Mouse (Mus musculus) G1E-ER4 (cell line): ENCODE results near the gene Dda1. TPM values are rescaled to one million over a fixed set of nuclear protein-coding genes. Genes with fewer than 3 reads are reported as not detected.

Source experiments
- GATA1 ChIP-seq: IDR thresholded peaks from one replicate; pipeline ENCODE4 v1.8.0; 2012; ENCODE audit warnings: low read length, inconsistent platforms
- polyA plus RNA-seq: library from polyadenylated mRNA; stranded (reverse); fragments of >175 nt; gene quantifications from 2 replicates; pipeline ENCODE4 v1.2.3, GENCODE M21; 2012

Dda1 gene
- polyA plus RNA-seq, 1 experiment = 345 TPM

DNA sequence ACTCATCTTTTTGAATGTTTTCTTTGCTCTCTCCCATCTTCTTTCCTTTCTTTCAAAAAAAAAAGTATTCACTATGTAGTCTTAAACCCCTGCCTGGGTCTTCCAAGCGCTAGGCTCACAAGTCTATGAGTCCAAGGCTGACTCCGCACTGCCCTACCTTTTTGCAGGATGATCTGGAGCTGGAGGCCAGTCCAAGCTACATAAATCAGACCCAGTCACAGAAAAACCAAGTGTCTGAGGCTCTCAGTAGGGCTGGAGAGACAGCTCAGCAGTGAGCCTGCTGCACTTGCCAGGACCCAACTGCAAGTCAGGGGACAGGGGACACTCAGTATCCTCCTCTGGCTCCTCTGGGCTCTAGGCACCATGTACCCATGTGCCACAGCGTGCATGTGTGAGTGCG lies 35.4 kb downstream of the Dda1 start:
- no peak for TF ChIP-seq GATA1

DNA sequence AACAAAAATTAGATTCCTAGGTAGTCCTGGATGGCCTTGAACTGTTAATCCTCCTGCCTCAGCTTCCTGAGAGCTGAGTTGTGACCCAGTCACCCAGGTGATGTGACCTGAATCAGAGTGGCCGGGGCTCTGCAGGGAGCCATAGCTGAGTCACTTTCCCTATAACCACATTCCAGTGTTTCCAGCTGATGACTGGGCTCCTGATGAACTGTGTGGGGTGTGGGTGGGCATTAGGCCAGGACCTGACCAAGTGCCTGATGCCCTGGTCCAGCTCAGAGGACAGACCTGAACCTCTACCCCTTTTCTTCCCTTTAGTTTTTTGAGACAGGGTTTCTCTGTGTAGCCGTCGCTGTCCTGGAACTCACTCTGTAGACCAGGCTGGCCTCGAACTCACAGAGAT lies 36.3 kb downstream of the Dda1 start:
- TF ChIP-seq GATA1 = no peak

DNA sequence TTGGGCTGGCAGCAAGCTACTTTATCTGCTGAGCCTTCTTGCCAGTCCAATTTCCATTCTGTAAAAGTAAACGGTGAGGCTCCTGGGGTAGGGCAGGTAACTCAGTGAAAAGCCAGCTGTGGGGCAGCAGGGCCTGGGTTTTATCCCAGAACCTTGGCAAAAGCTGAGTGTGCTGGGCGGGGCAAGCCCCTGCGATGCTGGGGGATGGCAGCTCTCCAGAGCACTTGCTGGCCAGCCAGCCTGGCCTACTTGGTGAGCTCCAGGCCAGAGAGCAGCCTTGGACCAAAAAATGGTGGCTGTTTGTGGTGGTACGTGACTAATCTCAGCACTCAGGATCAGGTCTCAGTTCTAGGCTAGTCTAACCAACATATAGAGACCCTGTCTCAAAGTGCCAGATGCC lies 37.0 kb downstream of the Dda1 start:
- no peak for TF ChIP-seq GATA1

DNA sequence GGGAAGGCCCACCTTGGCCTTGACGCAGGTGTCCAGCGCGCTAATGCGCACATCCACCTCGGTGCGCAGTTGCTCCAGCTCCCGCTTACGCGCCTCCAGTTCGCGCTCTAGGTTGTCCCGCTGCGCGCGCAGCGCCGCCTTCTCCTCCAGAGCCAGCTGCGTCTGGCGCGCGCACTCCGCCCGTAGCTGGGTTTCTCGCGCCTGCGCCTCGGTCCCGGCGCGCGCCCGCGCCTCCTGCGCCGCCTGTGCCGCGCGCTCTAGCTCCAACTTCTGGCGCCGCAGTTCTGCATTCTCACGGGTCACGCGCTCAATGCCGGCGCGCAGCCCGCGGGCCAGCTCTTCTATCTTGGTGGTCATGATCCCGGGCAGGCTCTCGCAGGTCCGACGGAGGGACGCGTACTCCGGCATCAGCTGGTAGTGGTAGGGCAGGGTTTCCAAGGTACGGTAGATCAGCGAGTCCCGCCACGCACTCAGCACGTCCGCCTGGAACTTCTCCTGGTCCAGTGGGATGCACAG lies 38.6 kb downstream of the Dda1 start:
- no peak for TF ChIP-seq GATA1

DNA sequence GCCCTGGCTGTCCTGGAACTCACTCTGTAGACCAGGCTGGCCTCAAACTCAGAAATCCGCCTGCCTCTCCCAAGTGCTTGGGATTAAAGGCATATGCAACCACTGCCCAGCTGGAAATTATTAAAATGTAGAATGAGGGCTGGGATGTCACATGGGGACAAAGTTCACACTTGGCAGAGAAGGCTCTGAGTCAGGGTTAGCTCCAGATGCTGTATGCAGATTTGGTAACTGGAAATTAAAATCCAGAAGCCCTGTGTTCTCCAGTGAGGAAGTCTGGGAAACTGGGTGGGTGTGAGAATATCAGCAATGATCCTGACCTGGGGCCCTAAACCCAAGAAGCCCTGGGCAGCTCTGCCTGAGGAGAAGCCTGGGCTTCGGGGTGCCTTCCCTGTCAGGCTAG lies 40.3 kb downstream of the Dda1 start:
- TF ChIP-seq GATA1 = no peak

DNA sequence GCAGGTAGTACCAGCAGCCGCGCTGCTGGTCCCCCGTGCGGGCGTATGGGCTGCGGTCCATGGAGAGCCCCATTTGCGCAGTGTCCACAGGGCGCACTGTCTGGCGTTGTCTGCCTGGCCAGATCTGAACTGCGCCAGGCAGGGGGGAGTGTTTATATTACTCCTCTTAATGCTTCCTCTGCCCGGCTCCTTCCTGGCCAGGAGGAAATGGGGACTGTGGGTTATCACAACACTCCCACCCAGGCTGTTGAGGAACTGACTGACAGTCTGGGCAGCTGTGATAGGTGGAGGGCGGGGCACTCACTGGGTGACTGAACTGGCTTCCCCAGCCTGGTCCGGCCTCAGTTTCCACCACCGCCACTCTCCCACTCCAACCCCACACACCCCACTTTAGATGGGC lies 42.6 kb downstream of the Dda1 start, which contains the start of gene Plvap:
Plvap (minus strand) TSS at position 109 of the 400 bp plus-strand sequence.
- TF ChIP-seq GATA1 = no peak

DNA sequence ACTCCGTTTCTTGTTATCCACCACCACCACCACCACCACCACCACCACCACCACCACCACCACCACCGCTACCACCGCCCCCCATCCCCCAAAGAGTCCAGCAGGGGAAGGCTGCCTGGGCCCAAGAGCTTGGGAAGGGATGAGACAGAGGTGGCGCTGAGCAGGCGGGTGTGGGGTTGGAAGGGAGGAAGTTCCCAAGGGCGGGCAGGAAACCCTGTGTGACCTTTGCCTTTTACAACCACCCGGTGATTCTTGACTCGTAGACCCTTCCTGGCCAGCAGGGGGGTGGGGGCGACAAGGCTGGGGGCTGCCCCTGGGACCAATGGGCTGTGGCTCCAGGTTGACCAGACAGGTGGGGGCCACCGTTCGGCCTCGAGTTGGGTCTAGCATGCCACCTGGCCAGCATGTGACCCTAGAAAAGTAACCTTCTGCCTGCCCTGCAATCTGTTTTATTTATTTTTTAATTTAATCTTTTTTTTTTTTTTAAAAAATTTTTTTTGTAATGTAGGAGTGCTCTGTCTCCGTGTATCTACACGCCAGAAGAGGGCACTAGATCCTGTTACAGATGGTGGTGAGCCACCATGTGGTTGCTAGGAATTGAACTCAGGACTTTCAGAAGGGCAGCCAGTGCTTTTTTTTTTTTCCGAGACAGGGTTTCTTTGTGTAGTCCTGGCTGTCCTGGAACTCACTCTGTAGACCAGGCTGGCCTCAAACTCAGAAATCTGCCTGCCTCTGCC lies 44.2 kb downstream of the Dda1 start:
- no peak for TF ChIP-seq GATA1

DNA sequence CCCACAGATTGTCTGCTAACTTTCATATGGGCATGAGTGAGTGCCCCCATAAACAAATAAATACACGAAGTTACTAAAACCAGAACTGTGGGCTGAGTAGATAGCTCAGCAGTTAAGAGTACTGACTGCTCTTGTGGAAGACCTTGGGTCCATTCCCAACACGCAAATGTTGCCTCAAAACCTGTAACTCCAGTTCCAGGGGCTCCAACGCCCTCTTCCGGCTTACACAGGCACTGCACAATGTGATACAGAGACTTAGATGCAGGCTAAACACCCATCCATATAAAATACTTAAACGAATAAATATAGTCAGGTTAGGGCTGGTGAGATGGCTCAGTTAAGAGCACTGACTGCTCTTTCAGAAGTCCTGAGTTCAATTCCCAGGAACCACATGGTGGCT lies 46.0 kb downstream of the Dda1 start:
- TF ChIP-seq GATA1 = no peak

DNA sequence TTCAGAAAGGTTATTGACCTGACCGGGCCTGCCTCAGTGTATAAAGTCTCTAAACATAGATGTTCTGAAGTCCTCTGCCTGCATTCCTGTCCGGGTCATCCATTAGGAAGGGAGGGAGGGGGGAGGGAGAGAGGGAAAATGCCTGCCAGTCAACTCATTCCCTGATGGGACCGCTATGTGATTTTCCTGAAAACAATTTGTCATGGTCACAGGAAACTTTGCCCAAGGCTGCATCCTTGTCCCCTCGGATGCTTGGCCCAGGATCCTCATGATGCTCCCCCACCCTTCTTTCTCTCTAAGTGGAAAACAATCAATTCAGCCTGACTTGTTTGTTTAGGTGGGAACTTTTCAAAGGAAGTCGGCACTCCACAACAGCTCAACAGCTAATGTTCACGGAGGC lies 47.8 kb downstream of the Dda1 start:
- no peak for TF ChIP-seq GATA1

DNA sequence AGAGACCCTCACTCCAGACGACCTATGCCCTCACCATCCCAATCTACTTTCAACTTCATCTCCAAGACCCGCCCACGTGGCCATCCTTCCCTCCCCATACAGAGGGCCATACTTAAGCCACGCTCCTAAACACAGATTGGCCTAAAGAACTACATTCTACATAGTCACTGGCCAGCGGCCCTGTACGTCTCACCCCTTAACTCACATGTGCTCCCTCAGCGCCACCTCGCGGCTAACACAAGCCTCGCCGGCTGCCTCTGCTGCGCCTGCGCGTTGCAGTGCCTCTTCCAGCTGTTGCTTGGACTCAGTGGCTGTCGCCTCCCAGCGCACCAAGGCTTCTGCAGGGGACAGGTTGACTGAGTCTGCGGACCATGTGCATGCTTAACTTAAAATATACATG lies 52.6 kb downstream of the Dda1 start:
- TF ChIP-seq GATA1 = no peak

DNA sequence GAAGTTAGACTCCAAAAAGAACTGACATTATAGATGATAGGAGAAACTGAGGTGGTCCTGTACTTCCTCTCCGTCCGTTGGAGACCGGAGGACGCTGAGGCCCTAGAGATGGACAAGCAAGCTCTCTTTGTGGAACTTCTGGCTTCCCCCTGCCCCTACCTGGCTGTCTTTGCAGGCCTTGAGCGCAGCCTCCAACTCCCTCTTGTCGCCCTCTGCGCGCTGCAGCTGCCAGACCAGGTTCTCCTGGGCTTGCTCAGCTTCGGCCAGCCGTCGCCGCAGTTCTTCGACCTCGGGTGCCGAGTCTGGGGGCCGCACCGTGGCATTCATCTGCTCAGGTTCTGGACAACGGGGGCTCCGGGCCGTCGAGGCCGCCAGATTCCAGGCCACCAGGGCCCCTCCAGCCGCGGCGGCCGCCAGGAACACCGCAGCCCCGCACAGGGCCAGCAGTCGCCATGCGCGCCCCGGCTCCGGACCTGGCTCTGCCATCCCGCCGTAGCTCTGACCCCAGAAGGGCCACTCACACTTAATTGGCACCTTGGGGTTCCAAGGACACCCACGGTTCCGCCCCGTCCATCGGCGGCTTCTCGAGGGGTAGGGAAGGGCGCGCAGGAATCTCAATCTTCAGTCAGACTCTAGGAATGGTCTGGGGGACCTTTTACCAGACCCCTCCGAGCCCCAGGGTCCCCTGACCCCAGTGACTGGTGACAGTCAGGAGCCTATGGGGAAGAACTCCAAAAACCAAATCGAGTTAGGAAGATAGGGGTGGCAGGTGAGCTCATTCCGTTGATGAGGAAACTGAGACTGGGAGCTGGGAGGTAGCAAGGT lies 56.4 kb downstream of the Dda1 start, which contains the start of gene Ccdc194:
Ccdc194 (minus strand) TSS at position 486 of the 825 bp plus-strand sequence.
- TF ChIP-seq GATA1 = no peak

Other genes with a start within 250 kb of the Dda1 start
- gene Myo9b, start 196.5 kb upstream of the Dda1 start, polyA plus RNA-seq = 56.8 and 57.3 TPM in 2 replicates
- 15.7 and 24.4 TPM in 2 replicates for gene Haus8, start 196.3 kb upstream of the Dda1 start, polyA plus RNA-seq
- gene Use1, start 102.4 kb upstream of the Dda1 start, polyA plus RNA-seq = 183 and 196 TPM in 2 replicates
- 51.3 and 71.7 TPM in 2 replicates for gene Ocel1, start 97.9 kb upstream of the Dda1 start, polyA plus RNA-seq
- 63.4 and 72.0 TPM in 2 replicates for gene Nr2f6, start 87.2 kb upstream of the Dda1 start, polyA plus RNA-seq
- gene Ushbp1, start 73.4 kb upstream of the Dda1 start, polyA plus RNA-seq = 0.04 and 0.10 TPM in 2 replicates
- gene Babam1, start 72.3 kb upstream of the Dda1 start, polyA plus RNA-seq = 146 and 153 TPM in 2 replicates
- gene Ankle1, start 63.2 kb upstream of the Dda1 start, polyA plus RNA-seq = 39.7 and 50.9 TPM in 2 replicates
- gene Abhd8, start 5.5 kb upstream of the Dda1 start, polyA plus RNA-seq = 18.9 and 25.3 TPM in 2 replicates
- gene Mrpl34, start 4.2 kb upstream of the Dda1 start, polyA plus RNA-seq = 221 and 248 TPM in 2 replicates
- 1.1 and 1.2 TPM in 2 replicates for gene Ano8, start 16.8 kb downstream of the Dda1 start, polyA plus RNA-seq
- 40.9 and 51.0 TPM in 2 replicates for gene Gtpbp3, start 18.9 kb downstream of the Dda1 start, polyA plus RNA-seq
- 1.9 and 2.4 TPM in 2 replicates for gene Plvap, start 42.6 kb downstream of the Dda1 start, polyA plus RNA-seq
- gene Ccdc194, start 56.5 kb downstream of the Dda1 start, polyA plus RNA-seq = not detected in 2 replicates
- gene Bst2, start 68.3 kb downstream of the Dda1 start, polyA plus RNA-seq = 17.1 and 18.8 TPM in 2 replicates
- gene Mvb12a, start 73.7 kb downstream of the Dda1 start, polyA plus RNA-seq = 135 and 147 TPM in 2 replicates
- gene Tmem221, start 89.7 kb downstream of the Dda1 start, polyA plus RNA-seq = not detected in 2 replicates
- gene Nxnl1, start 97.4 kb downstream of the Dda1 start, polyA plus RNA-seq = not detected in 2 replicates
- gene Slc27a1, start 99.7 kb downstream of the Dda1 start, polyA plus RNA-seq = not detected in 2 replicates
- 435 and 550 TPM in 2 replicates for gene Pgls, start 123.0 kb downstream of the Dda1 start, polyA plus RNA-seq
- 7.9 and 8.6 TPM in 2 replicates for gene Fam129c, start 128.4 kb downstream of the Dda1 start, polyA plus RNA-seq
- 41.9 and 53.0 TPM in 2 replicates for gene Colgalt1, start 141.8 kb downstream of the Dda1 start, polyA plus RNA-seq
- 0.41 and 0.52 TPM in 2 replicates for gene Unc13a, start 202.6 kb downstream of the Dda1 start, polyA plus RNA-seq
- gene Jak3, start 207.1 kb downstream of the Dda1 start, polyA plus RNA-seq = 27.6 and 33.8 TPM in 2 replicates
- 4.6 and 5.5 TPM in 2 replicates for gene Insl3, start 220.0 kb downstream of the Dda1 start, polyA plus RNA-seq
- 0.02 TPM in 1 of 2 replicates, not detected in the other for gene B3gnt3, start 232.6 kb downstream of the Dda1 start, polyA plus RNA-seq